Mouse (Mus musculus) liver, embryonic 18 days (tissue): ENCODE results near the gene Syn1. TPM values are rescaled to one million over a fixed set of nuclear protein-coding genes. Genes with fewer than 3 reads are reported as not detected.

ENCODE experiments used
- polyA plus RNA-seq: library from polyadenylated mRNA; depleted of rRNA; stranded (reverse); fragments of >200 nt; gene quantifications from 2 replicates; pipeline ENCODE4 v1.2.3, GENCODE M21; 2012; rRNA removed

Gene Syn1
- polyA plus RNA-seq: 0.01 and 0.05 TPM in 2 replicates

DNA sequence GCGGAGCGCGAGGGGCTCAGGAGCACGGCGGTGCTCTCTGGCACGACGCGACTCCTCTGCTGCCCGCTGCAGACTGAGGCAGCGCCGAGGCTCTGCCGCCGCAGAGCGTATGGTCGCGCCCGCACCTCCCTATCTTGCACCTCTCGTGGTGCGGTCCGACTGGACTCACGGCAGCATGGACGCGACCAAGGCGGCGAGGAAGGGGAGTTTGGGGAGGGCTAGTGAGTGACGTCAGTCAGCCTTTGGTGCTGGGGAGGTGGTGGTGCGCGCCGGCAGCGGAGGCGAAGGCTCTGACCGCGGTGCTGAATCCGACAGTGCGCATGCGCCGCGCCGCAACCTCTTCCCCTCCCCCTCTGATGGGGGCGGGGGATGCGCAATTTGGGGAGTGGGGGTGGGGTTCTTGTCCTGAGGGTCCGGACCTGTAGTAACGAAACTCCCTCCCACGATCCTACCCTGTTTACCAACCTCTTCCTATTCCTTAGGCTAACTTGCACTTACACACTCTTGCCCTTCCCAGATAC, at the start of gene Syn1:
Gene Syn1, minus strand, starts transcription at position 161 of the 521 bp plus-strand sequence.

DNA sequence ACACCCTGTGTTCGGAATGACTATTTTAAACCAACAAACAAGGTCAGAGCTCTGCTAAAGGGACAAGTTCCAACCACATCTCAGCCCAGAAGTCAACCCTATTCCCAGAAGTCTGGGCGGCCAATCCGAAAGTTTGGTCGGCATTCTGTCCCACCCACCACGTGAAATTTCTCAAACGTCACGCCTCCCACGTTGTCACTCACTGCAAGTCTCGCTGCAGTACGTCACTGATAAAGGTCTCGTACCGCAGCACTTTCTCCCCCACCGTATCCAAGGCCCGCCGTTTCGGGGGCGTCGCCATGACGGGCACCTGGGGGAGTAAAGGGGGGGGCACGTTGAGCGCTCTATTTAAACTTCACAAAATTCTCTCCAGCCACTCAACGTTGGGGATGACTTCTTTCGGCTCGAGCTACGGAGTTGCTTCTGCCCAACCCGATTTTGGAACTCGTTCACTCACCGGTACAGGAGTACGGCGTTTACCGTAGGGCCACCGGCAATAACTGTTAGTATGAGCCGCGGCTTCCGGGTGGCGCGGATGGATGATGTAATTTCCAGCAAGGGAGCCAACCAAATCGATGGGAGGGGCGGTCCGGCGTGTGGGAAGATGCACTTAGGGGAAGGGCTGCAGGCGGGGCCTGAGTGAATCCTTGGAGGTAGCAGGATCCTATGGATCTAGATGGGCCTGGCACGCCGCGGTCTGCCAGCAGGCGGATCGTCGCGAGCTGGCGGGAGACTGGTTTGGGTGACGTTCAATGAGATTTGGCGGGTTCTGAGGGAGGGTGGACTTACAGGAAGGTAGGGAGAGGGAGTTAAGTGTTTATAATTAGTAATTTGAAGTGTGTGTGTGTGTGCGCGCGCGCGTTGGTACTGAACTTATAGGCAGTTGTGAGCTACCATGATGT, 40.9 kb upstream of the Syn1 start, which contains the start of gene Uxt:
Gene Uxt, minus strand, starts transcription at position 541 of the 902 bp plus-strand sequence.

GRCm38 (mm10) chrX:20950191-20950880, 29.5 kb upstream of the Syn1 start, which contains the start of gene Elk1:
TSS of gene Elk1 (minus strand) at chrX:20950608.

GRCm38 (mm10) chrX:20931364-20931763, 10.6 kb upstream of the Syn1 start, which contains the start of gene Cfp:
TSS of gene Cfp (minus strand) at chrX:20931555.

GRCm38 (mm10) chrX:20869962-20870513, 50.8 kb downstream of the Syn1 start, which contains the start of gene Timp1:
TSS of gene Timp1 (plus strand) at chrX:20870166.

Other genes starting within 250 kb of the Syn1 start
- gene Cdk16, start 233.1 kb downstream of the Syn1 start, polyA plus RNA-seq: 40.4 and 44.9 TPM in 2 replicates
- 4.0 and 4.3 TPM in 2 replicates for gene Usp11, start 217.1 kb downstream of the Syn1 start, polyA plus RNA-seq
- 49.0 and 57.7 TPM in 2 replicates for gene Araf, start 123.2 kb downstream of the Syn1 start, polyA plus RNA-seq
- gene Timp1, start 50.8 kb downstream of the Syn1 start, polyA plus RNA-seq: 1.3 and 1.9 TPM in 2 replicates
- gene Cfp, start 10.6 kb upstream of the Syn1 start, polyA plus RNA-seq: 53.3 and 55.8 TPM in 2 replicates
- 2.9 and 3.5 TPM in 2 replicates for gene Elk1, start 29.6 kb upstream of the Syn1 start, polyA plus RNA-seq
- 15.5 and 15.7 TPM in 2 replicates for gene Uxt, start 41.0 kb upstream of the Syn1 start, polyA plus RNA-seq
- gene Zfp182, start 141.3 kb upstream of the Syn1 start, polyA plus RNA-seq: 1.7 and 1.8 TPM in 2 replicates
- not detected in 2 replicates for gene Spaca5, start 147.4 kb upstream of the Syn1 start, polyA plus RNA-seq
- 0.05 TPM in 2 replicates for gene Zfp300, start 168.5 kb upstream of the Syn1 start, polyA plus RNA-seq
- gene Ssxa1, start 194.8 kb upstream of the Syn1 start, polyA plus RNA-seq: not detected in 2 replicates